Mouse (Mus musculus) heart, adult 18-20 months (tissue): ENCODE results near the gene Cdyl2. TPM values are rescaled to one million over a fixed set of nuclear protein-coding genes. Genes with fewer than 3 reads are reported as not detected.

ENCODE experiments used
- DNase-seq, 2 experiments: peaks; one replicate each; pipeline ENCODE4 v3.0.0; 2021 to 2022; ENCODE audit warnings: mixed read lengths in 1 of 2
- total RNA-seq, 2 experiments: library from RNA; stranded (reverse); gene quantifications; 2 replicates each; pipeline ENCODE4 v1.2.3; 2021

The Cdyl2 gene
- total RNA-seq, 2 experiments from 2014 or later = 3.9 to 4.9 TPM

GRCm38 (mm10) chr8:116621158-116621961, 111.4 kb downstream of the Cdyl2 start:
- DNase-seq = no peak

GRCm38 (mm10) chr8:116619686-116620320, 113.0 kb downstream of the Cdyl2 start:
- DNase-seq = no peak

- DNase-seq = no peak
Measured at GRCm38 (mm10) chr8:116619221-116619620, 113.6 kb downstream of the Cdyl2 start.

- no peak for DNase-seq
Measured at GRCm38 (mm10) chr8:116618797-116619196, 114.0 kb downstream of the Cdyl2 start.

GRCm38 (mm10) chr8:116617891-116618290, 114.9 kb downstream of the Cdyl2 start:
- DNase-seq = no peak

GRCm38 (mm10) chr8:116616369-116616768, 116.4 kb downstream of the Cdyl2 start:
- DNase-seq = no peak

- DNase-seq = peak; percentile 50 to 70
Measured at GRCm38 (mm10) chr8:116614901-116615300, 117.9 kb downstream of the Cdyl2 start.

GRCm38 (mm10) chr8:116606171-116606570, 126.6 kb downstream of the Cdyl2 start:
- no peak for DNase-seq

- DNase-seq = no peak
Measured at GRCm38 (mm10) chr8:116602806-116603205, 130.0 kb downstream of the Cdyl2 start.

- no peak for DNase-seq
Measured at GRCm38 (mm10) chr8:116599728-116600127, 133.1 kb downstream of the Cdyl2 start.

- DNase-seq = no peak
Measured at GRCm38 (mm10) chr8:116591226-116591625, 141.6 kb downstream of the Cdyl2 start.

GRCm38 (mm10) chr8:116590546-116590945, 142.2 kb downstream of the Cdyl2 start:
- DNase-seq = no peak

GRCm38 (mm10) chr8:116590106-116590505, 142.7 kb downstream of the Cdyl2 start:
- no peak for DNase-seq

GRCm38 (mm10) chr8:116587616-116588468, 144.9 kb downstream of the Cdyl2 start:
- DNase-seq = peak; percentile 22 to 33

- DNase-seq = peak in 1 of 2 experiments; percentile 7
Measured at GRCm38 (mm10) chr8:116581318-116582019, 151.3 kb downstream of the Cdyl2 start.

- no peak for DNase-seq
Measured at GRCm38 (mm10) chr8:116576732-116577131, 156.1 kb downstream of the Cdyl2 start.

- DNase-seq = no peak
Measured at GRCm38 (mm10) chr8:116573085-116573484, 159.7 kb downstream of the Cdyl2 start.

- DNase-seq = no peak
Measured at GRCm38 (mm10) chr8:116552778-116553177, 180.0 kb downstream of the Cdyl2 start.

- DNase-seq = no peak
Measured at GRCm38 (mm10) chr8:116552255-116552654, 180.5 kb downstream of the Cdyl2 start.

GRCm38 (mm10) chr8:116543366-116543765, 189.4 kb downstream of the Cdyl2 start:
- no peak for DNase-seq

- DNase-seq = peak; percentile 61 to 80
Measured at GRCm38 (mm10) chr8:116542842-116543241, 189.9 kb downstream of the Cdyl2 start.

GRCm38 (mm10) chr8:116540136-116540535, 192.7 kb downstream of the Cdyl2 start:
- no peak for DNase-seq
